In the genomic region with DNA sequence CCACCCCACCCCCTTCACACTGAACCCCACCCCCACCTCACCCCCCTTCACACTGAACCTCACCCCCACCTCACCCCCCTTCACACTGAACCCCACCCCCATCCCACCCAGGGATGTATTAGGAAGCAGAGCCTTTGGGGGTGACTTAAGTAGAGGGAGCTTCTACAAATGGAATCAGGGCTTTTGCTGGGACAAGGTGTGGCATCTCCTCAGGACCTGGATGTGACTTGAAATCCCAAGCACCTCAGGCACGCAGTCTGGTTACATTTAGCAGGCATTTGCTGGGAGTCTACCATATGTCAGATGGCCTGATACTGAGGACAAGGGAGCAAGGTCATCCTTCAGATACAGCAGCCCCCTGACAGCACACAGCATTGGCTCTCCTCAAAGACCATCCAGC, we compare ENCODE assay signal across 24 mouse cellular contexts. TPM values are rescaled to one million over a fixed set of nuclear protein-coding genes. Genes with fewer than 3 reads are reported as not detected.
DNase-seq lines count a peak whose midpoint lies in the region; ATAC-seq lines count a peak whose summit lies in the region.
"Had no signal": no experiment of that assay in that cellular context is flagged by ENCODE, and none has a peak within 500 bp of the region (broad histone marks: within the 10 kb centered on the region; RNA-seq: fewer than 3 reads in every experiment).

No protein-coding gene starts in this region.

- no peak for DNase-seq in forebrain, embryonic 10.5 days (ENCODE audit: extremely low spot score, low spot score)
- DNase-seq in midbrain, embryonic 14.5 days = no peak
- DNase-seq in hindbrain, embryonic 11.5 days (ENCODE audit: low spot score) = no peak
- DNase-seq in urinary bladder, adult 2 months (ENCODE audit: low spot score) = no peak
- DNase-seq: adrenal gland, adult 8-10 months; gastrocnemius, adult 2 months; heart, adult 18-20 months; kidney, adult 11 months; right cerebral cortex, postnatal 14 days; thymus, postnatal 4 days had no signal

- no peak for ATAC-seq in forebrain, embryonic 16.5 days
- peak; percentile 21 for ATAC-seq in midbrain, embryonic 13.5 days
- ATAC-seq in midbrain, embryonic 14.5 days (ENCODE audit: low FRiP score, low TSS enrichment) = no peak
- peak; percentile 21; the same call in 1 of the 2 replicates for ATAC-seq in hindbrain, embryonic 11.5 days (ENCODE audit: low FRiP score)
- no peak for ATAC-seq in limb, embryonic 12.5 days (ENCODE audit: insufficient number of reproducible peaks, insufficient read depth, low FRiP score, low TSS enrichment, low read depth)
- ATAC-seq in megakaryocyte-erythroid progenitor cell, adult 5-6 weeks (replicated peaks; ENCODE audit: low FRiP score, low TSS enrichment, poor library complexity, severe bottlenecking) = no peak

- H3K36me3 ChIP-seq in forebrain, embryonic 10.5 days (replicated peaks) = peaks cover 46% of the 10 kb centered on the region
- H3K36me3 ChIP-seq in forebrain, embryonic 16.5 days (ENCODE audit: control insufficient read depth, insufficient read depth) = peaks cover 10% of the 10 kb centered on the region
- H3K36me3 ChIP-seq in midbrain, embryonic 13.5 days = peaks cover 39% of the 10 kb centered on the region
- peaks cover 36% of the 10 kb centered on the region for H3K36me3 ChIP-seq in midbrain, embryonic 14.5 days (ENCODE audit: control insufficient read depth, insufficient read depth, low read length)
- H3K36me3 ChIP-seq in hindbrain, embryonic 11.5 days (ENCODE audit: control insufficient read depth, insufficient read depth, low read length) = no peaks in the 10 kb centered on the region; the same call in 1 of the 2 replicates
- peaks cover 46% of the 10 kb centered on the region for H3K36me3 ChIP-seq in limb, embryonic 12.5 days

- no peak overlapping the region for H3K4me2 ChIP-seq in forebrain, embryonic 16.5 days (ENCODE audit: low read length)
- H3K4me2 ChIP-seq in midbrain, embryonic 13.5 days (replicated peaks) = no peak overlapping the region
- H3K4me2 ChIP-seq in midbrain, embryonic 14.5 days (ENCODE audit: low read length) = no peak overlapping the region
- H3K4me2 ChIP-seq in hindbrain, embryonic 11.5 days (replicated peaks; ENCODE audit: low read depth, low read length) = no peak overlapping the region
- H3K4me2 ChIP-seq in limb, embryonic 12.5 days = no peak overlapping the region

- H3K9ac ChIP-seq in forebrain, embryonic 16.5 days (replicated peaks; ENCODE audit: low read depth, low read length) = no peak overlapping the region
- 0 out of 2 replicates have a peak overlapping the region, but pooled peaks have one; percentile 6 for H3K9ac ChIP-seq in midbrain, embryonic 13.5 days (replicated peaks)
- no peak overlapping the region for H3K9ac ChIP-seq in midbrain, embryonic 14.5 days (replicated peaks; ENCODE audit: low read length)
- H3K9ac ChIP-seq in hindbrain, embryonic 11.5 days (ENCODE audit: low read depth, low read length) = no peak overlapping the region
- H3K9ac ChIP-seq in limb, embryonic 12.5 days (replicated peaks) = no peak overlapping the region

- no peak overlapping the region for H3K4me3 ChIP-seq in forebrain, embryonic 10.5 days
- H3K4me3 ChIP-seq in forebrain, embryonic 16.5 days (replicated peaks; ENCODE audit: low read length) = no peak overlapping the region
- no peak overlapping the region for H3K4me3 ChIP-seq in midbrain, embryonic 13.5 days (replicated peaks)
- H3K4me3 ChIP-seq in midbrain, embryonic 14.5 days (replicated peaks; ENCODE audit: low read depth, low read length) = no peak overlapping the region
- H3K4me3 ChIP-seq in hindbrain, embryonic 11.5 days (ENCODE audit: low read depth, low read length) = no peak overlapping the region
- H3K4me3 ChIP-seq in limb, embryonic 12.5 days (replicated peaks) = no peak overlapping the region
- H3K4me3 ChIP-seq: gastrocnemius, adult 2 months; left cerebral cortex, adult 2 months; midbrain, embryonic 10.5 days had no signal

- WGBS in forebrain, embryonic 10.5 days = 70% methylated on average over 1 of the region's 1 CpGs
- 100% methylated on average over 1 of the region's 1 CpGs for WGBS in forebrain, embryonic 16.5 days
- 77% methylated on average over 1 of the region's 1 CpGs for WGBS in midbrain, embryonic 13.5 days
- WGBS in midbrain, embryonic 14.5 days = 64% methylated on average over 1 of the region's 1 CpGs
- 65% methylated on average over 1 of the region's 1 CpGs for WGBS in hindbrain, embryonic 11.5 days
- WGBS in limb, embryonic 12.5 days = 67% methylated on average over 1 of the region's 1 CpGs

- peaks cover 12% of the 10 kb centered on the region for H3K4me1 ChIP-seq in forebrain, embryonic 10.5 days
- H3K4me1 ChIP-seq in forebrain, embryonic 16.5 days (replicated peaks; ENCODE audit: control insufficient read depth, insufficient read depth, low read length) = peaks cover 3% of the 10 kb centered on the region; the same call in 1 of the 2 replicates
- H3K4me1 ChIP-seq in midbrain, embryonic 13.5 days (replicated peaks) = peaks cover 13% of the 10 kb centered on the region; the same call in 1 of the 2 replicates
- H3K4me1 ChIP-seq in midbrain, embryonic 14.5 days (ENCODE audit: control insufficient read depth, insufficient read depth, low read length) = no peaks in the 10 kb centered on the region
- H3K4me1 ChIP-seq in hindbrain, embryonic 11.5 days (replicated peaks; ENCODE audit: control insufficient read depth, insufficient read depth, low read length) = no peaks in the 10 kb centered on the region
- H3K4me1 ChIP-seq in limb, embryonic 12.5 days (replicated peaks) = no peaks in the 10 kb centered on the region

- H3K27ac ChIP-seq in forebrain, embryonic 10.5 days = peak overlapping the region; percentile 33; the same call in 1 of the 2 replicates
- H3K27ac ChIP-seq in forebrain, embryonic 16.5 days (ENCODE audit: low read length) = no peak overlapping the region
- H3K27ac ChIP-seq in midbrain, embryonic 13.5 days = peak overlapping the region; percentile 44; the same call in 1 of the 2 replicates
- H3K27ac ChIP-seq in midbrain, embryonic 14.5 days (replicated peaks; ENCODE audit: low read depth, low read length) = no peak overlapping the region
- peak overlapping the region; percentile 30; the same call in 1 of the 2 replicates for H3K27ac ChIP-seq in hindbrain, embryonic 11.5 days (ENCODE audit: low read depth, low read length)
- H3K27ac ChIP-seq in limb, embryonic 12.5 days = peak overlapping the region; percentile 66; the same call in 1 of the 2 replicates
- H3K27ac ChIP-seq: gastrocnemius, adult 2 months; kidney, postnatal 0 days; left cerebral cortex, adult 2 months had no signal

- no peaks in the 10 kb centered on the region for H3K9me3 ChIP-seq in forebrain, embryonic 10.5 days
- H3K9me3 ChIP-seq in forebrain, embryonic 16.5 days (ENCODE audit: control insufficient read depth, low read length) = no peaks in the 10 kb centered on the region
- H3K9me3 ChIP-seq in midbrain, embryonic 13.5 days = no peaks in the 10 kb centered on the region
- no peaks in the 10 kb centered on the region for H3K9me3 ChIP-seq in midbrain, embryonic 14.5 days (ENCODE audit: control insufficient read depth, low read length)
- H3K9me3 ChIP-seq in hindbrain, embryonic 11.5 days (ENCODE audit: control insufficient read depth, low read length) = no peaks in the 10 kb centered on the region
- H3K9me3 ChIP-seq in limb, embryonic 12.5 days = no peaks in the 10 kb centered on the region
- H3K9me3 ChIP-seq: midbrain, embryonic 10.5 days had no signal

- no peaks in the 10 kb centered on the region for H3K27me3 ChIP-seq in forebrain, embryonic 10.5 days (ENCODE audit: poor library complexity, severe bottlenecking)
- H3K27me3 ChIP-seq in forebrain, embryonic 16.5 days (replicated peaks; ENCODE audit: control insufficient read depth, insufficient read depth, low read length) = no peaks in the 10 kb centered on the region
- H3K27me3 ChIP-seq in midbrain, embryonic 13.5 days = no peaks in the 10 kb centered on the region
- H3K27me3 ChIP-seq in midbrain, embryonic 14.5 days (ENCODE audit: control insufficient read depth, insufficient read depth, low read length) = no peaks in the 10 kb centered on the region
- H3K27me3 ChIP-seq in hindbrain, embryonic 11.5 days (ENCODE audit: control insufficient read depth, insufficient read depth, low read length) = no peaks in the 10 kb centered on the region
- no peaks in the 10 kb centered on the region for H3K27me3 ChIP-seq in limb, embryonic 12.5 days

RNA-seq across cellular contexts. Expression of gene Cops9, which starts 7.2 kb away (rescaled TPM):
- 324 and 343 TPM in 2 replicates for polyA plus RNA-seq in forebrain, embryonic 10.5 days (2016; fragmentation: Nextera tagmentation; extraction: Ambion mirVana)
- polyA plus RNA-seq in forebrain, embryonic 16.5 days (2015; fragmentation: Nextera tagmentation; extraction: Ambion mirVana) = 462 and 475 TPM in 2 replicates
- polyA plus RNA-seq in midbrain, embryonic 13.5 days (2015; fragmentation: Nextera tagmentation; extraction: Ambion mirVana) = 576 and 596 TPM in 2 replicates
- 536 and 755 TPM in 2 replicates for polyA plus RNA-seq in midbrain, embryonic 14.5 days (2014; fragmentation: Nextera tagmentation; extraction: Ambion mirVana)
- polyA plus RNA-seq in hindbrain, embryonic 11.5 days (2014; fragmentation: Nextera tagmentation; extraction: Ambion mirVana) = 388 and 392 TPM in 2 replicates
- 362 and 363 TPM in 2 replicates for polyA plus RNA-seq in limb, embryonic 12.5 days (2016; fragmentation: Nextera tagmentation; extraction: Ambion mirVana)
- total RNA-seq in megakaryocyte-erythroid progenitor cell, adult 5-6 weeks (2014; fragmentation: Nextera tagmentation) = 193 and 214 TPM in 2 replicates
- 142 TPM in 2 replicates for total RNA-seq in megakaryocyte-erythroid progenitor cell, adult 5-6 weeks (2017)
- polyA plus RNA-seq in urinary bladder, adult 2 months (2012; rRNA removed) = 247 and 282 TPM in 2 replicates

RNA-seq across cellular contexts. Expression of gene Otos, which starts 14.1 kb away (rescaled TPM):
- polyA plus RNA-seq in forebrain, embryonic 10.5 days (2016; fragmentation: Nextera tagmentation; extraction: Ambion mirVana) = 0.25 TPM in 1 of 2 replicates, not detected in the other
- 0.07 and 0.33 TPM in 2 replicates for polyA plus RNA-seq in forebrain, embryonic 16.5 days (2015; fragmentation: Nextera tagmentation; extraction: Ambion mirVana)
- 0.11 and 0.34 TPM in 2 replicates for polyA plus RNA-seq in midbrain, embryonic 13.5 days (2015; fragmentation: Nextera tagmentation; extraction: Ambion mirVana)
- 0.21 and 0.46 TPM in 2 replicates for polyA plus RNA-seq in midbrain, embryonic 14.5 days (2014; fragmentation: Nextera tagmentation; extraction: Ambion mirVana)
- polyA plus RNA-seq in hindbrain, embryonic 11.5 days (2014; fragmentation: Nextera tagmentation; extraction: Ambion mirVana) = 0.09 and 0.10 TPM in 2 replicates
- not detected in 2 replicates for polyA plus RNA-seq in limb, embryonic 12.5 days (2016; fragmentation: Nextera tagmentation; extraction: Ambion mirVana)
- 0.72 and 5.4 TPM in 2 replicates for total RNA-seq in megakaryocyte-erythroid progenitor cell, adult 5-6 weeks (2014; fragmentation: Nextera tagmentation)
- total RNA-seq in megakaryocyte-erythroid progenitor cell, adult 5-6 weeks (2017) = not detected in 2 replicates
- polyA plus RNA-seq in urinary bladder, adult 2 months (2012; rRNA removed) = 0.14 and 0.15 TPM in 2 replicates
- total RNA-seq: CH12.LX; gastrocnemius, adult 2 months; heart, adult 18-20 months; left cerebral cortex, adult 2 months had no signal
- polyA plus RNA-seq: heart, embryonic 14.5 days had no signal

RNA-seq across cellular contexts. Expression of gene Olfr12, which starts 17.0 kb away (rescaled TPM):
- polyA plus RNA-seq in forebrain, embryonic 10.5 days (2016; fragmentation: Nextera tagmentation; extraction: Ambion mirVana) = not detected in 2 replicates
- not detected in 2 replicates for polyA plus RNA-seq in forebrain, embryonic 16.5 days (2015; fragmentation: Nextera tagmentation; extraction: Ambion mirVana)
- 0.08 TPM in 1 of 2 replicates, not detected in the other for polyA plus RNA-seq in midbrain, embryonic 13.5 days (2015; fragmentation: Nextera tagmentation; extraction: Ambion mirVana)
- not detected in 2 replicates for polyA plus RNA-seq in midbrain, embryonic 14.5 days (2014; fragmentation: Nextera tagmentation; extraction: Ambion mirVana)
- polyA plus RNA-seq in hindbrain, embryonic 11.5 days (2014; fragmentation: Nextera tagmentation; extraction: Ambion mirVana) = 0.09 TPM in 1 of 2 replicates, not detected in the other
- polyA plus RNA-seq in limb, embryonic 12.5 days (2016; fragmentation: Nextera tagmentation; extraction: Ambion mirVana) = not detected in 2 replicates
- not detected in 2 replicates for total RNA-seq in megakaryocyte-erythroid progenitor cell, adult 5-6 weeks (2014; fragmentation: Nextera tagmentation)
- not detected in 2 replicates for total RNA-seq in megakaryocyte-erythroid progenitor cell, adult 5-6 weeks (2017)
- polyA plus RNA-seq in urinary bladder, adult 2 months (2012; rRNA removed) = not detected in 2 replicates
- total RNA-seq: adrenal gland, adult 8-10 months; gastrocnemius, adult 2 months; heart, adult 18-20 months; hematopoietic stem cell, adult 5-6 weeks; left cerebral cortex, adult 2 months had no signal
- polyA plus RNA-seq: heart, embryonic 14.5 days; kidney, postnatal 0 days; limb, embryonic 14.5 days; liver, embryonic 16.5 days; midbrain, embryonic 10.5 days had no signal

RNA-seq across cellular contexts. Expression of gene Olfr1410, which starts 29.0 kb away (rescaled TPM):
- not detected in 2 replicates for polyA plus RNA-seq in forebrain, embryonic 10.5 days (2016; fragmentation: Nextera tagmentation; extraction: Ambion mirVana)
- polyA plus RNA-seq in forebrain, embryonic 16.5 days (2015; fragmentation: Nextera tagmentation; extraction: Ambion mirVana) = not detected in 2 replicates
- polyA plus RNA-seq in midbrain, embryonic 13.5 days (2015; fragmentation: Nextera tagmentation; extraction: Ambion mirVana) = not detected in 2 replicates
- not detected in 2 replicates for polyA plus RNA-seq in midbrain, embryonic 14.5 days (2014; fragmentation: Nextera tagmentation; extraction: Ambion mirVana)
- polyA plus RNA-seq in hindbrain, embryonic 11.5 days (2014; fragmentation: Nextera tagmentation; extraction: Ambion mirVana) = not detected in 2 replicates
- polyA plus RNA-seq in limb, embryonic 12.5 days (2016; fragmentation: Nextera tagmentation; extraction: Ambion mirVana) = not detected in 2 replicates
- total RNA-seq in megakaryocyte-erythroid progenitor cell, adult 5-6 weeks (2014; fragmentation: Nextera tagmentation) = not detected in 2 replicates
- total RNA-seq in megakaryocyte-erythroid progenitor cell, adult 5-6 weeks (2017) = not detected in 2 replicates
- not detected in 2 replicates for polyA plus RNA-seq in urinary bladder, adult 2 months (2012; rRNA removed)
- total RNA-seq: adrenal gland, adult 8-10 months; gastrocnemius, adult 2 months; heart, adult 18-20 months; hematopoietic stem cell, adult 5-6 weeks; layer of hippocampus, adult 8-10 months; left cerebral cortex, adult 2 months had no signal
- polyA plus RNA-seq: embryonic facial prominence, embryonic 14.5 days; heart, embryonic 14.5 days; kidney, postnatal 0 days; limb, embryonic 14.5 days; liver, embryonic 16.5 days; midbrain, embryonic 10.5 days had no signal

RNA-seq across cellular contexts. Expression of gene Olfr1411, which starts 40.4 kb away (rescaled TPM):
- not detected in 2 replicates for polyA plus RNA-seq in forebrain, embryonic 10.5 days (2016; fragmentation: Nextera tagmentation; extraction: Ambion mirVana)
- not detected in 2 replicates for polyA plus RNA-seq in forebrain, embryonic 16.5 days (2015; fragmentation: Nextera tagmentation; extraction: Ambion mirVana)
- polyA plus RNA-seq in midbrain, embryonic 13.5 days (2015; fragmentation: Nextera tagmentation; extraction: Ambion mirVana) = not detected in 2 replicates
- polyA plus RNA-seq in midbrain, embryonic 14.5 days (2014; fragmentation: Nextera tagmentation; extraction: Ambion mirVana) = not detected in 2 replicates
- polyA plus RNA-seq in hindbrain, embryonic 11.5 days (2014; fragmentation: Nextera tagmentation; extraction: Ambion mirVana) = not detected in 2 replicates
- polyA plus RNA-seq in limb, embryonic 12.5 days (2016; fragmentation: Nextera tagmentation; extraction: Ambion mirVana) = not detected in 2 replicates
- not detected in 2 replicates for total RNA-seq in megakaryocyte-erythroid progenitor cell, adult 5-6 weeks (2014; fragmentation: Nextera tagmentation)
- total RNA-seq in megakaryocyte-erythroid progenitor cell, adult 5-6 weeks (2017) = not detected in 2 replicates
- polyA plus RNA-seq in urinary bladder, adult 2 months (2012; rRNA removed) = not detected in 2 replicates
- total RNA-seq: adrenal gland, adult 8-10 months; CH12.LX; gastrocnemius, adult 2 months; heart, adult 18-20 months; hematopoietic stem cell, adult 5-6 weeks; layer of hippocampus, adult 8-10 months; left cerebral cortex, adult 2 months had no signal
- polyA plus RNA-seq: embryonic facial prominence, embryonic 14.5 days; heart, embryonic 14.5 days; kidney, postnatal 0 days; limb, embryonic 14.5 days; liver, embryonic 16.5 days; midbrain, embryonic 10.5 days had no signal

Comparison
In these comparisons a context has a peak if more than half of its experiments do, and no peak if none do; other contexts are left out.
1. H3K27ac ChIP-seq: peak in forebrain, embryonic 10.5 days (single experiment), midbrain, embryonic 13.5 days (single experiment), hindbrain, embryonic 11.5 days (single experiment) and limb, embryonic 12.5 days (single experiment); none in forebrain, embryonic 16.5 days (single experiment) and midbrain, embryonic 14.5 days (single experiment).
2. ATAC-seq: peak in midbrain, embryonic 13.5 days (single experiment) and hindbrain, embryonic 11.5 days (single experiment); none in forebrain, embryonic 16.5 days (single experiment), midbrain, embryonic 14.5 days (single experiment), limb, embryonic 12.5 days (single experiment) and megakaryocyte-erythroid progenitor cell, adult 5-6 weeks (single experiment).